Mouse (Mus musculus): ENCODE results near the gene C2cd3. TPM values are rescaled to one million over a fixed set of nuclear protein-coding genes. Genes with fewer than 3 reads are reported as not detected.

C2cd3 gene
- polyA plus RNA-seq, 1 experiment from 2014 or later, result 35.1 TPM

GRCm38 (mm10) chr7:100502374-100502922 lies 130.4 kb downstream of the C2cd3 start:
- Histone ChIP-seq H3K9me3 (replicated peaks) (no peaks in the 10 kb centered on the region), H3K9ac (no peak overlapping the region), H3K4me1 (no peaks in the 10 kb centered on the region), H3K36me3 (ENCODE audit: poor library complexity, severe bottlenecking) (peaks cover 4% of the 10 kb centered on the region; the same call in 1 of the 2 replicates), H3K4me2 (no peak overlapping the region), H3K27me3 (no peaks in the 10 kb centered on the region), H3K4me3 (no peak overlapping the region), H3K27ac (no peak overlapping the region)
- 87% methylated on average over 7 of the region's 7 CpGs for WGBS
- no peak for ATAC-seq

- no peak for ATAC-seq
- H3K4me3 ChIP-seq, result no peak overlapping the region
- H3K4me2 ChIP-seq, result no peak overlapping the region
- no peak overlapping the region for H3K9ac ChIP-seq
- 92% methylated on average over 5 of the region's 5 CpGs for WGBS
- H3K27me3 ChIP-seq, result no peaks in the 10 kb centered on the region
- no peak overlapping the region for H3K27ac ChIP-seq
- H3K36me3 ChIP-seq (ENCODE audit: poor library complexity, severe bottlenecking), result 0 out of 2 replicates have a peak, but pooled peaks cover 2% of the 10 kb centered on the region
- H3K4me1 ChIP-seq, result no peaks in the 10 kb centered on the region
- H3K9me3 ChIP-seq (replicated peaks), result no peaks in the 10 kb centered on the region
Measured at GRCm38 (mm10) chr7:100503076-100503475, 131.0 kb downstream of the C2cd3 start.

GRCm38 (mm10) chr7:100504740-100505487 lies 132.9 kb downstream of the C2cd3 start:
- Histone ChIP-seq H3K9me3 (replicated peaks) (no peaks in the 10 kb centered on the region), H3K4me1 (no peaks in the 10 kb centered on the region), H3K9ac (no peak overlapping the region), H3K4me3 (no peak overlapping the region), H3K4me2 (no peak overlapping the region), H3K27me3 (no peaks in the 10 kb centered on the region), H3K36me3 (ENCODE audit: poor library complexity, severe bottlenecking) (no peaks in the 10 kb centered on the region), H3K27ac (no peak overlapping the region)
- ATAC-seq, result no peak
- WGBS, result 86% methylated on average over 13 of the region's 13 CpGs

GRCm38 (mm10) chr7:100506494-100506893 lies 134.5 kb downstream of the C2cd3 start:
- Histone ChIP-seq H3K27me3 (no peaks in the 10 kb centered on the region), H3K36me3 (ENCODE audit: poor library complexity, severe bottlenecking) (no peaks in the 10 kb centered on the region), H3K4me3 (no peak overlapping the region), H3K4me2 (no peak overlapping the region), H3K4me1 (no peaks in the 10 kb centered on the region), H3K9me3 (replicated peaks) (no peaks in the 10 kb centered on the region), H3K27ac (no peak overlapping the region), H3K9ac (no peak overlapping the region)
- 71% methylated on average over 4 of the region's 4 CpGs for WGBS
- ATAC-seq, result no peak

GRCm38 (mm10) chr7:100508670-100509069 lies 136.6 kb downstream of the C2cd3 start:
- Histone ChIP-seq H3K27ac (no peak overlapping the region), H3K9me3 (replicated peaks) (no peaks in the 10 kb centered on the region), H3K4me1 (no peaks in the 10 kb centered on the region), H3K36me3 (ENCODE audit: poor library complexity, severe bottlenecking) (no peaks in the 10 kb centered on the region), H3K4me3 (no peak overlapping the region), H3K9ac (no peak overlapping the region), H3K4me2 (no peak overlapping the region), H3K27me3 (no peaks in the 10 kb centered on the region)
- 85% methylated on average over 3 of the region's 3 CpGs for WGBS
- no peak for ATAC-seq

GRCm38 (mm10) chr7:100511602-100512001 lies 139.6 kb downstream of the C2cd3 start:
- Histone ChIP-seq H3K27me3 (no peaks in the 10 kb centered on the region), H3K4me2 (no peak overlapping the region), H3K27ac (no peak overlapping the region), H3K4me3 (no peak overlapping the region), H3K9ac (no peak overlapping the region), H3K4me1 (no peaks in the 10 kb centered on the region), H3K36me3 (ENCODE audit: poor library complexity, severe bottlenecking) (no peaks in the 10 kb centered on the region), H3K9me3 (replicated peaks) (no peaks in the 10 kb centered on the region)
- ATAC-seq, result no peak
- 86% methylated on average over 8 of the region's 8 CpGs for WGBS

GRCm38 (mm10) chr7:100514573-100514972 lies 142.5 kb downstream of the C2cd3 start, which contains the start of gene Dnajb13:
Gene Dnajb13 (minus strand): TSS chr7:100514960.
- peak within 1 kb of the TSS; percentile 16; the same call in 1 of the 2 replicates for H3K4me2 ChIP-seq
- no peak within 1 kb of the TSS for H3K9ac ChIP-seq
- ATAC-seq, result no peak
- 49% methylated on average over 11 of the region's 11 CpGs for WGBS
- no peaks in the 10 kb centered on the region for H3K4me1 ChIP-seq
- no peaks in the 10 kb centered on the region for H3K36me3 ChIP-seq (ENCODE audit: poor library complexity, severe bottlenecking)
- H3K27ac ChIP-seq, result no peak within 1 kb of the TSS
- H3K9me3 ChIP-seq (replicated peaks), result no peaks in the 10 kb centered on the region
- no peaks in the 10 kb centered on the region for H3K27me3 ChIP-seq
- no peak within 1 kb of the TSS for H3K4me3 ChIP-seq

Other genes with a start within 250 kb of the C2cd3 start
- 16.3 and 17.1 TPM in 2 replicates for gene Lipt2, start 213.0 kb upstream of the C2cd3 start, polyA plus RNA-seq (2015; fragmentation: Nextera tagmentation; extraction: Ambion mirVana)
- 1.4 and 2.0 TPM in 2 replicates for gene Kcne3, start 195.7 kb upstream of the C2cd3 start, polyA plus RNA-seq (2015; fragmentation: Nextera tagmentation; extraction: Ambion mirVana)
- 9.5 and 10.3 TPM in 2 replicates for gene Pgm2l1, start 144.8 kb upstream of the C2cd3 start, polyA plus RNA-seq (2015; fragmentation: Nextera tagmentation; extraction: Ambion mirVana)
- 1.0 and 1.5 TPM in 2 replicates for gene P4ha3, start 86.7 kb upstream of the C2cd3 start, polyA plus RNA-seq (2015; fragmentation: Nextera tagmentation; extraction: Ambion mirVana)
- 118 and 120 TPM in 2 replicates for gene Ppme1, start 74 bp downstream of the C2cd3 start, polyA plus RNA-seq (2015; fragmentation: Nextera tagmentation; extraction: Ambion mirVana)
- not detected in 2 replicates for gene Ucp3, start 100.8 kb downstream of the C2cd3 start, polyA plus RNA-seq (2015; fragmentation: Nextera tagmentation; extraction: Ambion mirVana)
- gene Ucp2, start 121.1 kb downstream of the C2cd3 start, polyA plus RNA-seq (2015; fragmentation: Nextera tagmentation; extraction: Ambion mirVana), result 43.9 and 46.0 TPM in 2 replicates
- gene Dnajb13, start 142.7 kb downstream of the C2cd3 start, polyA plus RNA-seq (2015; fragmentation: Nextera tagmentation; extraction: Ambion mirVana), result 2.1 and 3.7 TPM in 2 replicates
- 17.0 TPM in 2 replicates for gene Coa4, start 164.8 kb downstream of the C2cd3 start, polyA plus RNA-seq (2015; fragmentation: Nextera tagmentation; extraction: Ambion mirVana)
- 147 and 152 TPM in 2 replicates for gene Rab6a, start 235.2 kb downstream of the C2cd3 start, polyA plus RNA-seq (2015; fragmentation: Nextera tagmentation; extraction: Ambion mirVana)
- 67.6 and 69.9 TPM in 2 replicates for gene Mrpl48, start 236.1 kb downstream of the C2cd3 start, polyA plus RNA-seq (2015; fragmentation: Nextera tagmentation; extraction: Ambion mirVana)

All from forebrain, embryonic 13.5 days (tissue).